Mouse (Mus musculus) left cerebral cortex, adult 8-10 months (tissue): ENCODE measurements at regions not wholly inside any gene's neighbourhood (a gene's known extent, or its start where the extent isn't known, plus 50 kb on each side); places are given as distances from the start of the nearest gene placed in this dataset.

ENCODE experiments used
- DNase-seq, 2 experiments: peaks; one replicate each; pipeline ENCODE4 v3.0.0; 2022; ENCODE audit warnings: low spot score in 2 of 2

DNA sequence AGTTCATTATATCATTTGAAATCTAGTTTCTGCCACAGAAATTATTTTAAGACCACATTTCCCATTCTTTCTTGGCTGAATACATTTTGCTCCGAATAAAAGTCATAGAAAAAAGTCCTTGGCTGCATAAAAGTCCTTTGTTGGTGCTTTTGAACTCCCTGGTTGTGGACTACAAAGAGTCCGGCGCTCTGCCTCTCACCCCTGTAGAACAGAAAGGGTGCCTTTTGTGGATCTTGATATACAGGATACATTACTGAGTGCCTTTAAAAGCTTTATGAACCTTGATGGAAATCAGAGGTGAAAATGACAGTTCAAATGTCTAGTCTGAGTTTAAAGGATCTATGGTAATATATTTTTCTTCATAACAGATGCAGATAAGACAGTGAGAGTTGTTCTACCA, 355.5 kb downstream of the Anxa1 start:
- DNase-seq, result no peak

DNA sequence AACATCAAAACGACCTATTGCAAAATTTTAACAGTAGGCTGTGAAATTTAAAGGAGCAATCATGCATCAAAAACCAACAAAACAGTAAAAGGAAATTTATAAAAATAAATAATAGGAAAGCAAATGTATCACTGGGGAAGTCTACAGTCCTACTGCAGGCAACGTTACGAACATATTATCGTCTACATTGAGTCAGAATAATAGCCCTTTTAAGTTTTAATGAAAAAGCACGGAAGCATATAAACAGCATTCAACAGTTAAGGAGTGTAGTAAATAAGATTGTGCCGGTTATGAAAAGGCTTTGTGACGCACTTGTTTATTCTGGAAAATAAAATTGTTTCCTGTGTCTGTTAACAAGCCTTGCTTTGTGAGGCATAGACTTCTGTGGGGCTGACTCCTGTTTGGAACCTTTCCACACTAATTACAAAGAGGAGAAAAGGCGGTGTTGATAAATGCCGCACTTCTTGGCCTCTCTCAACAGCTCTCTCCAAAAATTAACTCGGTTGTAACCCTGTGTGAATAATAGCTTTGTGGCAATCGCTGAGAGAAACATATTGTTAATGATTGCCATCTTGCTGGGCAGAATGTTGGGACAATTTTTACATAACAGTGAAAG, 363.0 kb downstream of the Anxa1 start:
- DNase-seq, result no peak

DNA sequence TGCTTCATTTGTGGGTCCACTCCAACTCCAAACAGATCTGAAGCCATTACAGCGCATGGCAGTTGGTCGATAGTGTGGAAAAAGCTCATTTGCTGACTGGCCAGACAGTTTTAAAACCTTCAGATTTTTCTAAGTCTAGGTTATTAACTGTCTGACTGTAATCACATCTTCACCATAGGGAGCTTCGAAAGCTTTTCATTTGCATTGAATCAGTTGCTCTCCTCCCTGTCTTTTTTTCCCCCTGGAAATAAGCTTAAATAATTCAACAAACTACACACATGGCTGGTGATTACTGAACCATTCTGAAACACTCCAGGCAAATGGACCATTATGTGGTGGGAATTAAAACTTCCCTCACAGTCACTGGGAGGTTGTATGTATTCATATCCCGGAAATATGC, 376.6 kb downstream of the Anxa1 start:
- DNase-seq, result no peak

DNA sequence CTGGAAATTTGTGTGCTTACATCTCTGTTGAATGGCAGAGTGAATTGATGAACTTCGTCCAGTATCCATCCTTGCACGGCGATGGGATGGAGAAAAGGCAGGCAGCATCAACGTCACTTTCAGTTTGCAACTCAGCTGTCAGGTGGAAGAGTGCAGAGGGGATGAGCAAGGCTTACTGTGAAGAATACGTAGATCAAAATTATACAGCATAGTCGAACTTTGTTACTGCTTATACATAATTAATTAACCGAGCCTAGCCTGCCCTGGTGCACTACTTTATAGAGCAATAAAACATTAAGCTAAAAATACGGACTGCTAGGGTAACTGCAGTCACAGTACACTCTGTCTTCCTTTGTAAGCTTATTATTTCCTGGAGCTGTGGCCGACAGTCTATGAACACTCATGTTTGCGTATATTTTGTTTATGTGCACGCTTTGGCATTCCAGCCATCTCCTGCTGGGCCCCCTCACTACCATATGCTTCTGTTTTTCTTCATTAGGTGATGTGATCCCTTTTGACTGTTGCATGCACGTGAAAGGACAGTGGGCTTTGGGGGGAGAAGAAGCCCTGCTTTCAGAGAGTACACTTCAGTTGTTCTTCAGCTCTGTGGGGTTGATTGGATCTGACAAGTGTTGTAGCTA, 380.8 kb downstream of the Anxa1 start:
- no peak for DNase-seq

DNA sequence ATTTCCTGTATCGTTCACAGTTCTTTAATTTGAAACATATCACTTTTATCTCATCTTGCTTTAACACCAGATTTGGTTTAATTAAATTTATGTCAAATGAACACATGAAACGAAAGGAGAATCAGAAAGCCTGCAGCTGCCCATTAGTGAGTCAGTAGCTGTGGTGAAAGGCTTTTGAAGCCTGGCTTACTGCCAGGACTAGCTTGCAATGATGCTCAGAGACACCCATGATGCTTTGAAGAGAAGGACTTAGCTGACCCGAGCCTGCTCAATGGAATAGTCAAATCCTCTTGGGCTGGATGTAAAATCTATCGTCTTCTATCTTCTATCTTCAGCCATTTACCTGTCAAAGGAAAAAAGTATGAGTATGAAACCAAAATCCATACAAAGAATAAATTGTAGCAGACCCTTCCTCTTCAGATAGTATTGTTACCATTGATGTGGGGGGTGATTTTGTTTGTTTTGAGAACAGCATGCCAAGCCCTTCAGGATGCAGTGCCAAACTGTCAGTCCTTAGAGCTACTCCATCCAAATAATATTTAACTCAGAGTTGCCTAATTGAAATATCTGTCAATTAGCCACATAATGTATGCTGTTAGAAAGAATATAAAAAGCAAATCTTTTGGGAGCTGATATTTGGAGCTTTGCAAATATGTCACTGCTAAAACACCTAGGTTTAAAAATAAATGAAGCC, 384.7 kb downstream of the Anxa1 start:
- no peak for DNase-seq

DNA sequence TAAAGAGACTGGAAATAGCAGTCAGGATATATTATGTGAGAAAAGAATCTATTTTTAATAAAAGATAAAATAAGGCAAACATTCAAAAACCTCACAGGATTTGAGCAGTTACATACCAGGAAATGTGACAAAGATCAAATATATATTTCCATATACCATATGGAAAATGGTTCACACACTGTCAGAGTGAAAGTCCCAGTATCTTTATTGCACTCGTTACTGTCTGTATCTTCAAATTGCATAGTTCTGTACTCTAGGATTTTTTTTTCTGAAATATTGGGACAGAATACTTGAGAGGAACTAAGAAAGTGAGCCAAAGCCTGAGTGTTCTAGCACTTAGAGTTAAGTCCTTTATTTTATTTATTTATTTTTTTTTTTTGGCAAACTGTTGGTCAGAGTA, 403.5 kb downstream of the Anxa1 start:
- DNase-seq, result no peak

DNA sequence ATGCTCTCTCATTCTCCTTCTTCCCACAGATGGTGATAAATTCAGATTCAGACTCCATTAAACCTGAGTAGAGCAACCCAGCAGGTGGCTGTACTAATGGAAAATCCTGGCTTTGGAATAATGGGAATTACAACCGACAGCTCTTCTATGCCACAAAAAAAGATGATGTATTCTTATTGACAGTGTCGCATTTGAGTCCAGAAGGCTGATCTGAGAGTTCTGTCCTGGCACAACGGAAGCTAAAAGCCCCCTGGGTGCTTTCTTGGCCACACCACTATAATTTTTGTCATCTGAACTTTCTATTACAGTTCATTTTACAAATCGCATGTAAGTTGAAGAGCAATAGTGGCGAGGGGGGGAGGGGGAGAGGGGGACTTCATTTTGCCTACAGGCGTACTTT, 411.9 kb downstream of the Anxa1 start:
- DNase-seq, result no peak

DNA sequence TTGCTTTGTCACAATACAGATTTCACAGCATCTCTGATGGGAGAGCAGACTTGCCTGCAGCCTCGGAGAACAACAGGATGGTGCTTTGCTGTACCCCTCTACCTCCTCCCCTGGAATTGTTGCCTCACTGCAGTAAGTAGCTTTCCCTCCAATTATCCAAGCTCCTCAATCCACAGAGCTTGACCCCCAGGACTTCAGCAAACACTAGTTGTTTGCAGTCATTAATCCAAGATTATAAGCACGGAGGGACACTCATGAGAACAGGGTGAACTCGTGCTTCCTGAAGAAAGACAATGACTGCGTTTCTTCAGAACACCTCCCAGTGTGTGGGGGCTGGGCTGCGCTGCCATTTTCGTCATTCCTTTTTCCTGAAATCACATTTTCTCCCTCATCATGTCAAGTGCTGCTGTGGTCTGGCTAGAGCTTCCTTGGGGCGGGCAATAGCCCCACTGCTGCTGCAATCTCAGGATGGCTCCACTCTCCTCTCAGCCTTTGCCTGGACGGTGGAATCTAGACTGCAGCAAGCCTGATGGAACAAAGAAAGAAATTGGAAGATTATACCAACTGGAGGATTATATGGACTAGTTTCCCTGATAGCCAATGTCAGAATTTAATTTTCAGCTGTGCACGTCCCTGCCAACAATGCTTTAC, 413.0 kb downstream of the Anxa1 start:
- DNase-seq, result no peak

DNA sequence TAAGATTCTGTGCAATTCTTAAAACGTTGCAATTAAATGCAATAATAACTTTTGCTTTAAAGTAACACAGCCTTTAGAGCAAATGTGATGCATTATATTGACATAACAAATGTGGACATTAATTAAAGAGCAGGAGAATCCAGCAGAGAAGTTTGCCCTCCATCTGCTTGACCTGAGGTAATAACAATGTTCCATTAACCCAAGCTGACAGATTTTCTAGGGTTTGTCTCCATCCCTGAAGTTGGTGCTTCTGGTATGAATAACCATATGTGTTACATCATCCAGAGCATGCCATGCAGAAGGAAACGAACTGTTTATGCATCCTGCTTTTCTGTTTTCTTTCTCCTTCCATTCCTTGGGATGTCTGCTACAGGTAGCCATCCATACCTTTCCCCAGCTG, 414.0 kb downstream of the Anxa1 start:
- DNase-seq, result no peak

DNA sequence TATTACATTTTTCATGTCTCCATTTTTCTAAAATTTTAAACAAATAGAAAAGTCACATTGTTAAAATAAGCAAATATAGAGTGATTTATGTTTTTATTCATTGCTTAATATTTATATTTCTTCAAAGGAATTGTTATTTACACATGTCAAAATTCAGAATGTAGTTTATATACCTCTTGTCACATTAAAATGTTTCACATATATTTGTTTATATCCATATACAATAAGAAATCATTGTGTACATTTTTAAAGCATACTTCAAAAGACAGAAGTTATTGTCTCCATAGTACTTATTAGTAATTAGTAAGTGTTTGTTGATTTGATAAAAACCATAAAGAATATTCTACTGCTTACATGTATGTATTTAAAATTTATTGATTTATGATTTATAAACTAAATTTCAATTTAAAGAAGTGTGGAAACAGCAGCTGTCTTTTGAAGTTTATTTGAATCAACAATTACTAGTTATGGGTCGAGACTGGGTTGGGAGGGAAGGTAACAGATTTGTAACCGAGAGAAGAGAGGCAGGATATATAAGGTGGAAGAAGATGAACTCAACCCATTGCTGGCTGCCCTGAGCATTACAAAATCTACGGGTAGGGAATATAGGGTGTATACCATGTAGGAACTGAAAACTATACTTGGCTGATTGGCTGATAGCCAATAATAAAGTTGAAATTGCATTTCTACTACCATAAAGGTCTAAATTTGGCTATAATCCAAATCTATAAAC, 420.8 kb downstream of the Anxa1 start:
- no peak for DNase-seq

DNA sequence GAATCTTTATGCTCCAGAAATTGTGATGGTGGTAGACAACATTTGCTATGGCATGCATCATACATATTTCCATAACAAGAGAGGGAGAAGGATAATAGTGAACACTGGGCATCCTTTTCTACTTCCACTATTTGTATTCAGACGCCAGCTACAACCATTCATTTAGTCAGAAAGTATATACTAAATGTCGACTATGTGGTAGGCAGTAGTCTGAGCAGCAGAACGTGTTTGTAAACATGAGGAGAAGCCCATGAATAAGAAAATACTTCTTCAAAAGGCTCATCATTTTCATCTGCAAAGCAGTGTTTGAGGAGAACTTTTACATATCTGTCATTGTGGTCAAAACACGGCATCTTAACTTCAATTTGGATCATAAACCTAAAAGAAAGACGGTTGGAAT, 421.4 kb downstream of the Anxa1 start:
- no peak for DNase-seq

DNA sequence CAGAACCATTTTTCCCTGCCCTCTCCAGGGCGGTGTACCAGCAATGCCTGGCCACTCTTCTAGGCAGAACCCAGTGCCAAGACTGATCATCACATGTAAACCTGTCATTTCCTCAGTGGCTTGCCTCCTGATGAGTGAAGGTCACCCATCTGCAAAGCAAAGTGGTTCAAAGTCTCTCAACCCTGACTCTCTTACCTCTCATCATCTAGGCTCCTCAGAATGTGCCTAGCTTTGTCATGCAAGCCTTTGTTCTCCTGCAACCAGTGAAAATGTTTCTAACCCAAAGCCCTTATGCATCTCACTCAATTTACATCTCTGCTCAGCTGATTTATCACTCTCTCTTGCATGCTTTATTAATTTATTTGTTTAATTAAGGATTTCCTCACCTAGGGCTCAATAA, 445.5 kb downstream of the Anxa1 start:
- no peak for DNase-seq

DNA sequence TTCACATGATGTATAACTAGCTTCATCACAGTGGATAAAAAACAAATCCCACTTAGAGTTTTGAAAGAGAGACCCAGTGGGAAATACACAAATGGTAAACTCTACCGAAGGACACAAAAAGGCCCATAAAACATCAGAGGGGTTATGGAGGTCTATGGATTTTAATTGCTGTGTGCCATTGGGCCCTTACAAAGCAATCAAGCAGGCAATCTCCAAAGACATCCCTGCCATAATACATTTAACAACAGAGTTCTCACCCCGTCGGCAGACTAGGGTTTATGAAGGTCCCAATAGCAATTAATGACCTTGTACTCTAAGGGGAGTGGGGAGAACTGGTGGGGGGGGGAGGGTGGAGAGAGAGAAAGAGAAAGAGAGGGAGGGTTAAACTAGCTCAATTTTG, 448.0 kb downstream of the Anxa1 start:
- DNase-seq, result no peak

DNA sequence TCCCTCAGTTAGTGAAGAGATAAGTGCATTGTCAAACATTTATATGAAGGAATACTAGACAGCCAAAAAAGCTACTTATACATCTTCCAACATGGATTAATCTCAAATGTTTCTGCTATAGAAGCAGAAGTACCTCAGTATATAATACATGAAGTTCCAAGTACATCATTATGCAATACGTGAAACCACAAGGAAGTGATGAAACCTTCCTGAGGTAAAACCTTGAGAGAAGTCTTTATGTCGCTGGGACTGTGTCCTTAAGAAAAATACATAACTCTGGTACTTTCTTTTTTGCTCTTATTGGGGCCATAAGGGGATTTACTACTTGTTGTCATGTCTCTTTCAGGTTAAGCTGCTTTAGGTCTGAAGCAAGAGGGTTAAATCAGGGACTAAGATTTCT, 469.6 kb downstream of the Anxa1 start:
- DNase-seq, result no peak

DNA sequence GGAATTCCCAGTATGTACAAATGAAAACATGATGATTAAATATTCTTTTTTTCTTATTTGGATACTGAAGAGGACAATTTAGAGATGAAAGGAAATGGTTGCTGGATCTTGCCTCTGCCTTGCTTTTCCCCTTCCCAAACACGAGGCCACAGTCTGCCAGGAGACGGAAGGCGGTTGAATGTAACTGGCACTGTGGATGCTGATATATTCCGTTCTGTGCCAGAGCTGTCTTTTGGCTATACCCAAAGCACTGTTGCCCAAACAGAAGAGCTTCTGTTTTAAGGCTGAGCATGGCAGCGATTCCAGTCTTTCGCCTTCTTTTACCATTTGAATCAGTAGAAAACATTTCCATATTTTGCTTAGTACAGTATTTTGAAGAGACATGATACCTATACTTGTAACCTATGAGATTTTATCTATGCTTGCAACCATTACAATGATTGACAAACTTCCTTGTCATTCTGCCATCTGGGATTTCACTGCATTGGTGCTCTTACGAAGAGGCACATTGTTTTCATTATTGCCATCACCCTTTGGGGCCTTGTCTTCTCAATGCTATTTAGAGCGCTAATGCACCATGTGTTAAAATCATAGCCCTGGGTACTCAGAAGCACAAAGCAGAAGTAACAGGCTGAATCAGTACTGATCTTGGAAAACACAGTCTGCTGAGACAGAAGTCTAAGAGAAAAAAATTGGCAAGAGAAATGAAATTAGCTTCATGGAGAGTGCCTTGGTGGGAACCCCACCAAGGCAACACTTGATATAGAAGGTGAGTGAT, 504.6 kb downstream of the Anxa1 start:
- DNase-seq, result no peak

DNA sequence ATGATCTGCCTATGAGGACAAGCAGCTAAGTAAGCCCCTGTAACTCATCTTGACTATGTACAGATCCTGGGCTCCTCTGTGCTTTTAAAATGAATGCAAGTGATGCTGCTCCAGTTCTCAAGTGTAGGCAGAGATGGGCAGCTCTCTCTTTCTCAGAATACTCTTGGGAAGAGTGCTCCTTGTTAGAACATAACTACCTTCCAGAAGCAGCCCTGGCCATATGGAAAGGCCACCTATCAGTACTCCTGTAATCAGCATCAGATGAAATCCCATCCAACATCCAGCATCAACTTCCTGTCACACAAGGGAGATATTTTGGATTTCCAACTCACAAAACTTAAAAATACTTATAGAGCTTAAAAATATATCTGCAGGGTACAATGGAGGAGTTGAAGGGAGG, 509.8 kb downstream of the Anxa1 start:
- DNase-seq, result peak in 1 of 2 experiments; percentile 9

DNA sequence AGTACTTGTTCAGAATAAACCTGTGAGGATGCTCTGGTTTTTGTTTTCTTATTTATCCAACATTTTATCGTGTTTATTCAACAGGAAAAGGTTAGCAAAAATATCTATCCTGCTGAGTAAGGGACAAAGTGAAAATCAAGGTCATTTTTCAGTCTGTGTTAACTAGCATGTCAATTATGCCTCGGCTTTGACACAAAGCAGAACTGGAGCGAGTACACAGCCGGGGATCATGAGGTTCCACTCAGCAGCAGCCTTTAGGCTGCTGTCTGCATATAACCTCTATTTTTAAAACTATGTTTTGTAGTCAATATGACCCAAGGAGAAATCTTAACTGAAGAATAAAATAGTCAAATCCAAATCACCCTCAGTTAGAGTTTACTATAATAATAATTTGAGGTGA, 542.6 kb downstream of the Anxa1 start:
- no peak for DNase-seq

DNA sequence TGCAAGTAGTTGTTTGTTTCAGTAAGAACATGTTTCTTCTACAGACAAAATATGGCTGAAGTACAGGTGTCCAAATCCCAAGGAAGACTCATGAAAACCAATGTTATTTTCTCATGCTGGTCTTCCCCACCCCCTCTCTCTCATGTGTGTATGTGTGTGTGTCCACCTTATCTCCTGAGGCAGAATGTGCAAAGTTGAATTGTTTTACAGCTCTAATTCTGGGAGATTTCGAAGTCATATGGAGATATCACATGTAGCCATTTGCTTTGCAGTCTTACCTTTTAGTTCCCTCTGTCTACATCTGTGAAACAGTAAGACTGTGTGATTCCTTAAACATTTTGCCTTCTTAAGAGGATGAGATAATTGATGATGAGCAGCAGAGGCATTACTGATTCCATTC, 582.8 kb downstream of the Anxa1 start:
- DNase-seq, result no peak

DNA sequence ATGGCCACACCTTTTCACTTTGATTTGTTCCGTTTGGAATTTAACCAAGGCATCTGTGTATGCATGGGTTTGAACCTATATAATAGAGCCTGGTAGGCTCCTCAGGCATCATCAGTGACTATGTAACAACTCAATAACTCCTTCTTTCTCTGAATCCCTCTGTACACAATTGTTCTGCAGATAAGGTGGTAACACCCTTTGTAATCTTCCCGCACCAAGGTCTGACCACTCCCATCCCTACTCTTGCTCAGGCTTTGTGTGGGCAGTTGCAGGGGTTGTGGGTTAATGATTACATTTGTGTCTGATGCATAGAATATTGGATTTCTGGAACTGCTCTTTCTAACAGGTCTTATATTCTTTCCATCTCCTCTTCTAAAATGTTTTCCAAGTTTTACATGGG, 596.9 kb downstream of the Anxa1 start:
- no peak for DNase-seq

DNA sequence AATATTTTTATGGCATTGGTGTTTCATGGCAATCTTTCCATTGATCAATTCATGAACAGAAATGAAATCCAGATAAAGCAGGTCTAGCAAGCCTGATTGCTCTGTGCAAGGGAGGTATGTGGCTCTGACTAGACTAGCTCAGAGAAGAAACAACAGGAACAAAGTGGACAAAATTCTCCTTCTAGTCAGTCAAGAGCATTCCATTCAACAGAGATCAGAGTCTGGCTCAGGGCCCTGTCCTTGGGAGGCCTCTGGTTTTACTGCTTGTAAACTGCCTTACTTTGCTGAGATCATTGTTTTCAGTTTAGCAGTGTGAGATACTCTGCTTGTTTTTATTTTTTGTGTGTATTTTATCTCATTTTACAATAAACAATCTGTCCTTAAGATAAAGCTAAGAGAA, 607.2 kb downstream of the Anxa1 start:
- DNase-seq, result no peak

DNA sequence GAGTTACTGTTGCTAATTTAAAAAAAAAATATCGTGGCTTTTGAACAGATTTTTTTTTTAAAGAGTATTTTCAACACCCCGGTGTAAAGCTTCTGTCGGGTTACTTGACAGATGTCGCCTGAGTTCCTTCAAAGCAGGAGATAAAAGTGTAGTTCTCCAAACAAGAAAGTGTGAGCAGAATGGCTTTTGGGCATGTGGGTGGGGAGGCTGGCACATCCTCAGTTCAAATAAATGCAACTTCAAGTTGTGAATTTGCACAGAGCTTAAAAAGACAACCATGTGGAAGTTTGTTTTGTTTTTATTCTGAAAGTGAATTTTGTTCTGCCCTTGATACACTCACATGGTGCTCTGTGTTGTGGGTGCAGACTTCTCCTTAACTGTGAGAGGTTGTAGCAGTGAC, 612.9 kb downstream of the Anxa1 start:
- peak in 1 of 2 experiments; percentile 52 for DNase-seq
